Mouse (Mus musculus): Measurements from ENCODE around the gene Zfhx3.

The Zfhx3 gene

GRCm38 (mm10) chr8:108935834-108936694, 993.6 kb downstream of the Zfhx3 start:
- DNase-seq (ENCODE audit: low spot score), result no peak

- no peak for DNase-seq (ENCODE audit: low spot score)
These were observed 994.4 kb downstream of the Zfhx3 start for GRCm38 (mm10) chr8:108936695-108937448.

- DNase-seq (ENCODE audit: low spot score), result no peak
These were observed 995.5 kb downstream of the Zfhx3 start for GRCm38 (mm10) chr8:108937904-108938455.

GRCm38 (mm10) chr8:108942686-108943085, 1000.2 kb downstream of the Zfhx3 start:
- DNase-seq (ENCODE audit: low spot score), result no peak

GRCm38 (mm10) chr8:108943132-108943531, 1000.7 kb downstream of the Zfhx3 start:
- no peak for DNase-seq (ENCODE audit: low spot score)

GRCm38 (mm10) chr8:108944312-108944711, 1001.9 kb downstream of the Zfhx3 start:
- DNase-seq (ENCODE audit: low spot score), result no peak

DNA sequence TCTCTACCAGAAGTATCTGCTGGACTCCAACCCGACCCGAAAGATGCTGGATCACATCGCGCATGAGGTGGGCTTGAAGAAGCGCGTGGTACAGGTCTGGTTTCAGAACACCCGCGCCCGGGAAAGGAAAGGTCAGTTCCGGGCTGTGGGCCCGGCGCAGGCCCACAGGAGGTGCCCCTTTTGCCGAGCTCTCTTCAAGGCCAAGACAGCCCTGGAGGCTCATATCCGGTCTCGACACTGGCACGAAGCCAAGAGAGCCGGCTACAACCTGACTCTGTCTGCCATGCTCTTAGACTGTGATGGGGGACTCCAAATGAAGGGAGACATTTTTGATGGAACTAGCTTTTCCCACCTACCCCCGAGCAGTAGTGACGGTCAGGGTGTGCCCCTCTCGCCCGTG, 1007.9 kb downstream of the Zfhx3 start:
- no peak for DNase-seq (ENCODE audit: low spot score)

GRCm38 (mm10) chr8:108951560-108951959, 1009.1 kb downstream of the Zfhx3 start:
- no peak for DNase-seq (ENCODE audit: low spot score)

GRCm38 (mm10) chr8:108956416-108956815, 1014.0 kb downstream of the Zfhx3 start:
- no peak for DNase-seq (ENCODE audit: low spot score)

- DNase-seq (ENCODE audit: low spot score), result no peak
These were observed 1020.1 kb downstream of the Zfhx3 start for GRCm38 (mm10) chr8:108962516-108962915.

GRCm38 (mm10) chr8:108963181-108963580, 1020.7 kb downstream of the Zfhx3 start:
- DNase-seq (ENCODE audit: low spot score), result no peak

GRCm38 (mm10) chr8:108966041-108966440, 1023.6 kb downstream of the Zfhx3 start:
- no peak for DNase-seq (ENCODE audit: low spot score)

DNA sequence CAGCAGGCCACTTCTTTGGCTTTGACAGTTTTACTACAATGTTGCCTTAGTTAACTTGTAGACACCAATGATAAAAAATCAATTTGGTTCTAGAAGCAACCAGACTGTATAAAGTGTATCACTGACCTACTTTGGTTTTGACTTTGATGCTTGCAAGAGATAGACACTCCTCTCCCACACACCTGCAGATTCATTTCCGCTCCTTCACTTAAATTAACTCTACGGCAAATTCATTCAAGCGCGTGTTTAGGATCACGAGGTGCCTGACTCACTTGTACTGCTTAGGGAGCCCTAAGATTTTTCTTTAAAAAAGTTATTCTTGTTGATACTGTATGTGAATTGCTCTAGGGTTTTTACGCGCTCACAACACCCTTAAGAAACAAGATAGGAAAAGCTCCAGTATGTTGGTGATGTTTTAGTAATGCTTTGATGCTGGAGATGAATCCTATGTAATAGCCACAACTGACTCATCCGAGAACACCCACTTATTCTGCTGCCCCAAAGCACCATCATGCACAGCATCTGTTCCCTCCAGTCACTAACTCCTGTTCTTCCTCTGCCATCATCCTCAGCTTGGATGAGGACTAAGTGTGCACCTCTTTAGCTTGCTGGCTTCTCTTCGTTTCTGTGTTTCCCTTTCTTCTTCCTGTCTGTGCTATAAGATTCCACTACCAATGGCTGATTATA, 1031.3 kb downstream of the Zfhx3 start:
- DNase-seq (ENCODE audit: low spot score), result no peak

DNA sequence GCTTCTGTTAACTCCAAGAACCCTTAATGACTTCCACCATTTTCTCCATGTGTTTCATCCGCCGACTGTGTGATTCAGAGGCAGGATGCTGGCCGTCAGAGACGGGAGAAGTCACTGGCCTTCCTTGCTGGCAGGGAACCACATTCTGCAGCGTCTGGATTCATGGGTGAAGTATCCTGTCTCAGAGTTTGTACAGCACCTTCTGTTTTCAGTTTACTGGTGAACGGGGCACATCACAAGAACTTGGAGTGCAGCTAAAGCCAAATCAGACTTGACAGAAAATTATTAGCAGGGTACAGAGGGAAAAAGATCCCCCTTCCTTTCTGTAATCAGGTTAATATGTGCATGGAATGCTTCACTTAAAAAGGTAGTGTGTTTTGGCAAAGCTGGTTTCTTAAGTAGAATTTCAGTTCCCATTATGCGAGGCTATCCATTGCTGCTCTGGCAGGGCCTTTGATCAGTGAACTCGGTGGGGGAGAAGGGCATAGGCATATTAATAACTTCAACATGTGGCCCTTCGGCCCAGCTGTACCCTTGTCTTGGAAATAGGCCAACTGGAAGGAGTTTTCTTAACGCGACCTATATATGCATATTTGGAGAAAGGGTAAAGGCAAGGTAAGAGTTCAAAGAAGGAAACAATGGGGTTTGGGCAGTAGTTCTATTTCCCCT, 1035.4 kb downstream of the Zfhx3 start:
- DNase-seq (ENCODE audit: low spot score), result no peak

DNA sequence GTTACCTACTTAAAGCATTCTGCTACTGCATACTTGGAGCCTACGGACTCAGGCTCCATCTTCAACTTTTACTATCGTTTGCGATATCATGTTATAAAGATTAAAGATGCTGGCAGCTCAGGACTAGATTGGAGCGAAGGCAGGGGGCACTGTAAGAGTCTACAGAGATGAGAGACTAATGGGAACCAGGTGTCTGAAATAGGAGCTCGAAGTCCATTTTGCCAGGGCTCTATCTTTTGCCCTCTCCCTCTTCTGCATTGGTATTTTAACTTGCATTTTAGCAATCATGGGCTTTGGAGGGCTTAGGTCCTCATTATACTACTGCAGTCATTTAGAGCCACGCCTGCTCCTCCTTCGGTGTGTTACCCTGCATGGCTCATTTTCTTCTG, 1035.9 kb downstream of the Zfhx3 start:
- DNase-seq (ENCODE audit: low spot score), result no peak

GRCm38 (mm10) chr8:108984904-108985303, 1042.5 kb downstream of the Zfhx3 start:
- no peak for DNase-seq (ENCODE audit: low spot score)

GRCm38 (mm10) chr8:108989841-108990240, 1047.4 kb downstream of the Zfhx3 start:
- no peak for DNase-seq (ENCODE audit: low spot score)

DNA sequence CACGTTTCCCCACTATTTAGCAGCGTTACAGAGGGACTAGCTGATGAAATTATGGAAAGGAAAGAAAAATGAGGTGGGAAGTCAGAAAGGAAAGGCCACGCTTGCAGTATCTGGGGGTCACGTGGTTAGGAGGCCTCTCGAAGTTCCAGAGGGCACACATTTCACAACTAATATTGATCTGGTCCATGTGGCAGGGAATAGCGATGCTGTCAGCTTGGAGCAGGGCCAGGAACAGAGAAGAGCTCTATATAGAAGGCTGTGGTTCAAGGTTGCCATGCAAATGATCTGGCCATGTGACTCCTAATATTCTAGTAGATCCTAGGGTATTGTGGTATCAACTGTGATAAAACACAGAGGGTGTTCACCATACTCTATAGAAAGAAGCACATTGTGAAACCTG, 1048.1 kb downstream of the Zfhx3 start:
- DNase-seq (ENCODE audit: low spot score), result no peak

GRCm38 (mm10) chr8:108991395-108991794, 1049.0 kb downstream of the Zfhx3 start:
- DNase-seq (ENCODE audit: low spot score), result no peak

DNA sequence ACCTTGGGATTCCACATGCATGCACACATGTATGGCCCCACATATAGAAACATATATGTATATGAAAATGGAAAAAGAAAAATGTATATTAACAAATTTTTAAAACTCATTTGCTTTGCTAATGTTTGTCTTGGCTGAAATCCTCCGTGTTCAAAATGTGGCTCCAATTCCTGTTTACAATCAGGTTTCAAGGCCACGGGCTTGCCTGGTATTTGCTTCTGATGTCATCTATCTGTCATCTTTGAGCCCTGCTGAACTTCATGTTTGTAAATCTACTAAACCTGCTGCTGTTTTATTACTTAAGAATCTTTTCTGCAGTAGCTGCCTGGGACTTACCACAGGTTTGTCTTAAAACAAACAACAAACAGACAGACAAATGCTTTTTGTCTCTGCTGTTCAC, 1051.3 kb downstream of the Zfhx3 start:
- no peak for DNase-seq (ENCODE audit: low spot score)

GRCm38 (mm10) chr8:108994187-108994586, 1051.7 kb downstream of the Zfhx3 start:
- DNase-seq (ENCODE audit: low spot score), result no peak

- no peak for DNase-seq (ENCODE audit: low spot score)
These were observed 1052.4 kb downstream of the Zfhx3 start for GRCm38 (mm10) chr8:108994880-108995279.

All from T-cell, adult 2 months (primary cell).